Comparison of ENCODE assay signal across 10 mouse cellular contexts in the genomic region with DNA sequence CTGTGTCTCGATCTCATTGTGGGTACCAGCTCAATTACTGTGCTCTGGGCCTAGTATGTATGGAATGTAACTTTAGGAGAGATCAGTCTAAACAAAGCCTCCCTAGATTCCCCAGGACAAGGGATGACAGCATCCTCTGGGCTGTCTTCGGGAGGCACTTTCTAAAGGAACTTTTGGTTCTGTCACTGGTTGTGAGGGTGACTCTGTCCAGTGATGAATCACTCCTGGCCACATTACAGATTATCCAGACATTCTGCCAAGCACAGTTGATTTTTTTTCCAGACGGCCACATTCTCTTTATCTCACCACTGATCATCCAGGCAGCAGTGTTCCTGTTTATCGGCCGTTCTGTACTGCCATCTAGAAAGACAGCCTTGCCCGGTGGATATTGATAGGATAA.
DNase-seq lines count a peak whose midpoint lies in the region; ATAC-seq and TF ChIP-seq lines count a peak whose summit lies in the region.
"Had no signal": no experiment of that assay in that cellular context is flagged by ENCODE, and none has a peak within 500 bp of the region (broad histone marks: within the 10 kb centered on the region; RNA-seq: fewer than 3 reads in every experiment).

No protein-coding gene starts in this region.

- WGBS in kidney, postnatal 0 days: 12% methylated on average over 6 of the region's 6 CpGs

- peaks cover 17% of the 10 kb centered on the region; the same call in 1 of the 2 replicates for H3K4me1 ChIP-seq in kidney, postnatal 0 days (replicated peaks; ENCODE audit: insufficient read depth, low read length)

- H3K4me3 ChIP-seq in kidney, postnatal 0 days (replicated peaks; ENCODE audit: low read depth, low read length): no peak overlapping the region
- H3K4me3 ChIP-seq: megakaryocyte, embryonic 14.5 days had no signal

- H3K27me3 ChIP-seq in kidney, postnatal 0 days (ENCODE audit: insufficient read depth, low read length): no peaks in the 10 kb centered on the region

- H3K9me3 ChIP-seq in kidney, postnatal 0 days (replicated peaks; ENCODE audit: low read length): no peaks in the 10 kb centered on the region
- H3K9me3 ChIP-seq: megakaryocyte, embryonic 14.5 days had no signal

- H3K4me2 ChIP-seq in kidney, postnatal 0 days (ENCODE audit: low read length): no peak overlapping the region

- ATAC-seq in kidney, postnatal 0 days (replicated peaks; ENCODE audit: low FRiP score, low read depth): peak; percentile 36; the same call in 1 of the 2 replicates

- peak; percentile 3 for DNase-seq in adrenal gland, postnatal 36 days
- DNase-seq in adrenal gland, adult 8-10 months: no peak
- peak; percentile 66 for DNase-seq in kidney, postnatal 0 days (ENCODE audit: low spot score)
- DNase-seq in kidney, postnatal 25 days: no peak
- peak; percentile 51 for DNase-seq in gastrocnemius, postnatal 25 days
- DNase-seq in lung, postnatal 36 days: peak; percentile 48
- no peak for DNase-seq in cerebellum, adult 9-11 months
- no peak for DNase-seq in thymus, postnatal 4 days
- DNase-seq: cerebellum, adult 8-10 months had no signal

- H3K27ac ChIP-seq in kidney, postnatal 0 days: no peak overlapping the region; the same call in 1 of the 2 replicates

- no peak overlapping the region for H3K9ac ChIP-seq in kidney, postnatal 0 days (ENCODE audit: low read depth, low read length)

- H3K36me3 ChIP-seq in kidney, postnatal 0 days (ENCODE audit: insufficient read depth, low read length): no peaks in the 10 kb centered on the region

- no peak for TF ChIP-seq CTCF in kidney, postnatal 0 days (IDR thresholded peaks at IDR 0.05; ENCODE audit: low read depth)

Comparison
In these comparisons a context has a peak if more than half of its experiments do, and no peak if none do; other contexts are left out.
1. DNase-seq: peak in adrenal gland, postnatal 36 days (2 of 2), kidney, postnatal 0 days (single experiment), gastrocnemius, postnatal 25 days (single experiment) and lung, postnatal 36 days (single experiment); none in adrenal gland, adult 8-10 months (single experiment), kidney, postnatal 25 days (0 of 2), cerebellum, adult 9-11 months (single experiment) and thymus, postnatal 4 days (single experiment).